Mouse (Mus musculus) bone marrow macrophage, adult 2 months (primary cell): ENCODE results near the gene Camkmt. TPM values are rescaled to one million over a fixed set of nuclear protein-coding genes. Genes with fewer than 3 reads are reported as not detected.

Source experiments
- H3K27ac ChIP-seq: 2 replicates; pipeline ENCODE4 v1.5.1; 2012; ENCODE audit warnings: low read depth, low read length; ENCODE audit not compliant: insufficient read depth
- H3K4me1 ChIP-seq: 2 replicates; pipeline ENCODE4 v1.6.1; 2012; ENCODE audit warnings: low read length; ENCODE audit not compliant: control insufficient read depth, insufficient read depth
- H3K4me3 ChIP-seq: 2 replicates; pipeline ENCODE4 v1.5.1; 2012; ENCODE audit warnings: mild to moderate bottlenecking, low read length, moderate library complexity; ENCODE audit not compliant: insufficient read depth
- CTCF ChIP-seq: IDR thresholded peaks from 2 replicates; pipeline ENCODE4 v1.5.1; 2012; ENCODE audit warnings: low read depth, mild to moderate bottlenecking, low read length, moderate library complexity
- POLR2A ChIP-seq: IDR thresholded peaks from 2 replicates; pipeline ENCODE4 v1.6.1; 2012; ENCODE audit warnings: mild to moderate bottlenecking, low read depth, low read length, borderline replicate concordance
- polyA plus RNA-seq: library from polyadenylated mRNA; stranded (reverse); fragments of >200 nt; gene quantifications from 2 replicates; pipeline ENCODE4 v1.2.4, GENCODE M21; 2012; ENCODE audit not compliant: missing spikeins, insufficient read depth, insufficient read length

The Camkmt gene
- polyA plus RNA-seq, 1 experiment, result 10.8 TPM

- Histone ChIP-seq H3K27ac (no peak overlapping the region), H3K4me1 (no peaks in the 10 kb centered on the region), H3K4me3 (no peak overlapping the region)
- TF ChIP-seq CTCF (no peak), POLR2A (no peak)
These were observed 181.3 kb downstream of the Camkmt start for GRCm38 (mm10) chr17:85271466-85272175.

GRCm38 (mm10) chr17:85279720-85280119 is 189.4 kb downstream of the Camkmt start:
- TF ChIP-seq CTCF, result no peak
- no peak for TF ChIP-seq POLR2A
- Histone ChIP-seq H3K4me1 (no peaks in the 10 kb centered on the region), H3K4me3 (no peak overlapping the region), H3K27ac (no peak overlapping the region)

- Histone ChIP-seq H3K27ac (no peak overlapping the region), H3K4me1 (no peaks in the 10 kb centered on the region), H3K4me3 (no peak overlapping the region)
- TF ChIP-seq CTCF (no peak), POLR2A (no peak)
These were observed 192.1 kb downstream of the Camkmt start for GRCm38 (mm10) chr17:85282447-85282846.

- H3K4me3 ChIP-seq, result no peak overlapping the region
These were observed 200.8 kb downstream of the Camkmt start for GRCm38 (mm10) chr17:85291154-85291553.

GRCm38 (mm10) chr17:85291601-85292000 is 201.2 kb downstream of the Camkmt start:
- no peak overlapping the region for H3K27ac ChIP-seq
- H3K4me1 ChIP-seq, result no peaks in the 10 kb centered on the region
- TF ChIP-seq POLR2A (no peak), CTCF (no peak)
- H3K4me3 ChIP-seq, result no peak overlapping the region

More at GRCm38 (mm10) chr17:85291154-85291553, 200.8 kb downstream of the Camkmt start:
- Histone ChIP-seq H3K4me1 (no peaks in the 10 kb centered on the region), H3K27ac (no peak overlapping the region)
- TF ChIP-seq CTCF (no peak), POLR2A (no peak)

GRCm38 (mm10) chr17:85292276-85292675 is 201.9 kb downstream of the Camkmt start:
- Histone ChIP-seq H3K4me1 (no peaks in the 10 kb centered on the region), H3K4me3 (no peak overlapping the region), H3K27ac (no peak overlapping the region)
- no peak for TF ChIP-seq POLR2A
- TF ChIP-seq CTCF, result no peak

GRCm38 (mm10) chr17:85303686-85304085 is 213.3 kb downstream of the Camkmt start:
- TF ChIP-seq CTCF, result no peak
- TF ChIP-seq POLR2A, result no peak
- Histone ChIP-seq H3K27ac (no peak overlapping the region), H3K4me1 (no peaks in the 10 kb centered on the region), H3K4me3 (no peak overlapping the region)

- no peak for TF ChIP-seq POLR2A
- Histone ChIP-seq H3K27ac (no peak overlapping the region), H3K4me1 (no peaks in the 10 kb centered on the region), H3K4me3 (no peak overlapping the region)
These were observed 218.2 kb downstream of the Camkmt start for GRCm38 (mm10) chr17:85308566-85308965.

- H3K4me3 ChIP-seq, result no peak overlapping the region
- no peak overlapping the region for H3K27ac ChIP-seq
- no peak for TF ChIP-seq CTCF
- no peak for TF ChIP-seq POLR2A
- H3K4me1 ChIP-seq, result no peaks in the 10 kb centered on the region
These were observed 218.7 kb downstream of the Camkmt start for GRCm38 (mm10) chr17:85309046-85309445.

GRCm38 (mm10) chr17:85311348-85311747 is 221.0 kb downstream of the Camkmt start:
- Histone ChIP-seq H3K4me1 (no peaks in the 10 kb centered on the region), H3K27ac (no peak overlapping the region), H3K4me3 (no peak overlapping the region)
- TF ChIP-seq CTCF, result no peak
- no peak for TF ChIP-seq POLR2A

- no peak overlapping the region for H3K4me3 ChIP-seq
- H3K4me1 ChIP-seq, result no peaks in the 10 kb centered on the region
- TF ChIP-seq CTCF (no peak), POLR2A (no peak)
- H3K27ac ChIP-seq, result no peak overlapping the region
These were observed 228.0 kb downstream of the Camkmt start for GRCm38 (mm10) chr17:85318401-85318800.
